ENCODE assay signal across 9 mouse cellular contexts in the genomic region with DNA sequence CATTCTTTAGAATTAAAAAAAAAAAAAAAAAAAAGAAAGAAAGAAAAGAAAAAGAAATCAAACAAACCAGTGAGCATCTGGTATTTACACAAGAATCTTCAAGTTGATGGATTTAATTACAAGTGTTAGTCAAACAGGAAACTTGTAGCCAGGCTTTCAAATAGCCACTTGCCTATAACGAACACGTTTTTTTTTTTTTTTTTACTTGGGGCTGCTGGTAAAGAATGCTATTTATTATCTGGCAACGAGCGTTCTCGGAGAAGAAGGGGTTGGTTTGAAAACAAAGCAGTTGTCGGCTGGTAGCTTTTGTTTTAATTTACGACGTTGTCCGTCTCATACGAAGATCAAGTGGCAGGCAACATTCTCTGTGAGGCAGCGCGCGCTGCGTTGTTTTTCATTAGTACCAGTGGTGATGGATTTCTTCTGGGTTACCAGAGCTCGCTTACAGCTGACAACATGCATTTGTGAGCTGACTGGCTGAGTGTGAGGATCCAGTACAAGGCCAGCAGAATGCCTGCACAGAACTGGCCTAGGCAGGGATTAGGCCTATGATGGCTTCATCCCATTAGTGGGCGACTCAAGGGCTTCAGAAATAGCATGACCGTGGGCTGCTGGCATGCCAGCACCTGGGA.
DNase-seq lines count a peak whose midpoint lies in the region; ATAC-seq and TF ChIP-seq lines count a peak whose summit lies in the region.
"Had no signal": no experiment of that assay in that cellular context is flagged by ENCODE, and none has a peak within 500 bp of the region (broad histone marks: within the 10 kb centered on the region; RNA-seq: fewer than 3 reads in every experiment).

No protein-coding gene starts in this region.

- no peak overlapping the region for H3K9ac ChIP-seq in embryonic facial prominence, embryonic 14.5 days (ENCODE audit: low read depth, low read length)
- no peak overlapping the region for H3K9ac ChIP-seq in limb, embryonic 11.5 days (ENCODE audit: low read length)
- no peak overlapping the region for H3K9ac ChIP-seq in liver, embryonic 12.5 days
- H3K9ac ChIP-seq: heart, embryonic 15.5 days; liver, embryonic 14.5 days had no signal

- no peak for DNase-seq in layer of hippocampus, adult 2 months (ENCODE audit: low spot score in 2 of 2)
- DNase-seq in layer of hippocampus, postnatal 25 days (ENCODE audit: extremely low spot score in 1 of 2, low spot score in 1 of 2): no peak
- peak; percentile 67 for DNase-seq in embryonic facial prominence, embryonic 14.5 days (ENCODE audit: low spot score)
- peak; percentile 70 for DNase-seq in limb, embryonic 11.5 days (ENCODE audit: low spot score)
- DNase-seq in retina, postnatal 1 day: peak; percentile 87
- no peak for DNase-seq in heart, postnatal 4 days

- peak overlapping the region; percentile 59; the same call in 1 of the 2 replicates for H3K27ac ChIP-seq in layer of hippocampus, adult 2 months
- peak overlapping the region; percentile 36 for H3K27ac ChIP-seq in embryonic facial prominence, embryonic 14.5 days (replicated peaks; ENCODE audit: low read depth, low read length)
- no peak overlapping the region for H3K27ac ChIP-seq in limb, embryonic 11.5 days (replicated peaks; ENCODE audit: low read depth, low read length)
- H3K27ac ChIP-seq in liver, embryonic 12.5 days: no peak overlapping the region
- H3K27ac ChIP-seq: heart, embryonic 15.5 days; liver, embryonic 14.5 days had no signal

- no peaks in the 10 kb centered on the region for H3K27me3 ChIP-seq in embryonic facial prominence, embryonic 14.5 days (replicated peaks; ENCODE audit: control insufficient read depth, insufficient read depth, low read length)
- H3K27me3 ChIP-seq in limb, embryonic 11.5 days (ENCODE audit: control insufficient read depth, insufficient read depth, low read length): no peaks in the 10 kb centered on the region
- H3K27me3 ChIP-seq in liver, embryonic 12.5 days (replicated peaks): no peaks in the 10 kb centered on the region
- H3K27me3 ChIP-seq: heart, embryonic 15.5 days had no signal

- H3K36me3 ChIP-seq in embryonic facial prominence, embryonic 14.5 days (ENCODE audit: control insufficient read depth, insufficient read depth, low read length): no peaks in the 10 kb centered on the region
- H3K36me3 ChIP-seq in limb, embryonic 11.5 days (ENCODE audit: control insufficient read depth, insufficient read depth, low read length): no peaks in the 10 kb centered on the region
- H3K36me3 ChIP-seq in liver, embryonic 12.5 days: no peaks in the 10 kb centered on the region
- H3K36me3 ChIP-seq: heart, embryonic 15.5 days had no signal

- peaks cover 20% of the 10 kb centered on the region for H3K4me1 ChIP-seq in embryonic facial prominence, embryonic 14.5 days (ENCODE audit: control insufficient read depth, insufficient read depth, low read length)
- H3K4me1 ChIP-seq in limb, embryonic 11.5 days (ENCODE audit: control insufficient read depth, insufficient read depth, low read length): peaks cover 11% of the 10 kb centered on the region
- H3K4me1 ChIP-seq in liver, embryonic 12.5 days: no peaks in the 10 kb centered on the region

- 21% methylated on average over 17 of the region's 17 CpGs for WGBS in embryonic facial prominence, embryonic 14.5 days
- 5% methylated on average over 17 of the region's 17 CpGs for WGBS in limb, embryonic 11.5 days
- 65% methylated on average over 17 of the region's 17 CpGs for WGBS in liver, embryonic 12.5 days (ENCODE audit: insufficient replicate concordance)

- 0 out of 2 replicates have a peak overlapping the region, but pooled peaks have one; percentile 23 for H3K4me2 ChIP-seq in embryonic facial prominence, embryonic 14.5 days (ENCODE audit: low read depth, low read length)
- H3K4me2 ChIP-seq in limb, embryonic 11.5 days (ENCODE audit: low read depth, severe bottlenecking): peak overlapping the region; percentile 1; the same call in 1 of the 2 replicates
- no peak overlapping the region for H3K4me2 ChIP-seq in liver, embryonic 12.5 days
- H3K4me2 ChIP-seq: heart, embryonic 15.5 days had no signal

- H3K4me3 ChIP-seq in layer of hippocampus, adult 2 months: no peak overlapping the region
- H3K4me3 ChIP-seq in embryonic facial prominence, embryonic 14.5 days (ENCODE audit: low read depth, low read length): no peak overlapping the region
- no peak overlapping the region for H3K4me3 ChIP-seq in limb, embryonic 11.5 days (ENCODE audit: low read depth, low read length)
- no peak overlapping the region for H3K4me3 ChIP-seq in liver, embryonic 12.5 days
- H3K4me3 ChIP-seq: heart, embryonic 15.5 days had no signal

- H3K9me3 ChIP-seq in embryonic facial prominence, embryonic 14.5 days (ENCODE audit: control insufficient read depth, low read length): no peaks in the 10 kb centered on the region
- no peaks in the 10 kb centered on the region for H3K9me3 ChIP-seq in limb, embryonic 11.5 days (ENCODE audit: control insufficient read depth, low read length)
- H3K9me3 ChIP-seq in liver, embryonic 12.5 days (replicated peaks): no peaks in the 10 kb centered on the region
- H3K9me3 ChIP-seq: heart, embryonic 15.5 days had no signal

- ATAC-seq in embryonic facial prominence, embryonic 14.5 days (ENCODE audit: low read depth): peak; percentile 42; the same call in 1 of the 2 replicates
- ATAC-seq in limb, embryonic 11.5 days (ENCODE audit: insufficient number of reproducible peaks, low FRiP score, low TSS enrichment, low read depth): no peak
- ATAC-seq in liver, embryonic 12.5 days: no peak

- no peak for TF ChIP-seq CTCF in layer of hippocampus, adult 2 months (conservative IDR thresholded peaks at IDR 0.05)

Comparison
In these comparisons a context has a peak if more than half of its experiments do, and no peak if none do; other contexts are left out.
1. DNase-seq: peak in embryonic facial prominence, embryonic 14.5 days (single experiment), limb, embryonic 11.5 days (single experiment) and retina, postnatal 1 day (single experiment); none in layer of hippocampus, adult 2 months (0 of 2), layer of hippocampus, postnatal 25 days (0 of 2) and heart, postnatal 4 days (single experiment).
2. H3K27ac ChIP-seq: peak in layer of hippocampus, adult 2 months (single experiment) and embryonic facial prominence, embryonic 14.5 days (single experiment); none in limb, embryonic 11.5 days (single experiment) and liver, embryonic 12.5 days (single experiment).